Mouse (Mus musculus) stomach, postnatal 0 days (tissue): ENCODE measurements around the gene Pdzd2. TPM values are rescaled to one million over a fixed set of nuclear protein-coding genes. Genes with fewer than 3 reads are reported as not detected.

Experiments used
- ATAC-seq: fragments of 200-750 bp; cut with Nextera tagmentation; 2 replicates; pipeline ENCODE4 v1.8.0; 2017; ENCODE audit not compliant: low FRiP score, low TSS enrichment
- DNase-seq: peaks from one replicate; pipeline ENCODE4 v3.0.0-alpha.2; 2016; ENCODE audit warnings: low spot score
- H3K27ac ChIP-seq: fragments of 300-500 bp; sonication (generic); replicated peaks from 2 replicates; pipeline ENCODE4 v1.5.1; 2014; ENCODE audit warnings: mild to moderate bottlenecking, control low read depth
- H3K27me3 ChIP-seq: fragments of 300-500 bp; sonication (generic); 2 replicates; pipeline ENCODE4 v1.6.1; 2014; ENCODE audit warnings: low read length; ENCODE audit not compliant: control insufficient read depth, insufficient read depth
- H3K36me3 ChIP-seq: fragments of 300-500 bp; sonication (generic); 2 replicates; pipeline ENCODE4 v1.6.1; 2014; ENCODE audit warnings: low read length, mixed read lengths; ENCODE audit not compliant: control insufficient read depth, insufficient read depth
- H3K4me1 ChIP-seq: fragments of 300-500 bp; sonication (generic); replicated peaks from 2 replicates; pipeline ENCODE4 v1.6.1; 2014; ENCODE audit warnings: antibody characterized with exemption; ENCODE audit not compliant: control insufficient read depth, insufficient read depth
- H3K4me2 ChIP-seq: fragments of 300-500 bp; sonication (generic); replicated peaks from 2 replicates; pipeline ENCODE4 v1.6.1; 2014; ENCODE audit warnings: low read depth, mild to moderate bottlenecking, control low read depth, moderate library complexity
- H3K4me3 ChIP-seq: fragments of 300-500 bp; sonication (generic); 2 replicates; pipeline ENCODE4 v1.5.1; 2014; ENCODE audit warnings: low read depth, low read length, control low read depth
- H3K9ac ChIP-seq: fragments of 300-500 bp; sonication (generic); 2 replicates; pipeline ENCODE4 v1.6.1; 2014; ENCODE audit warnings: mild to moderate bottlenecking, low read length, control low read depth, mixed read lengths
- H3K9me3 ChIP-seq: fragments of 300-500 bp; sonication (generic); 2 replicates; pipeline ENCODE4 v1.6.1; 2016; ENCODE audit warnings: low read length; ENCODE audit not compliant: control insufficient read depth
- CTCF ChIP-seq: IDR thresholded peaks from 2 replicates; pipeline ENCODE4 v1.5.1; 2016; ENCODE audit warnings: antibody characterized with exemption, low read depth, mild to moderate bottlenecking, moderate library complexity
- EP300 ChIP-seq: optimal IDR thresholded peaks from 2 replicates; pipeline ENCODE3; 2016; ENCODE audit warnings: antibody characterized with exemption
- WGBS: fragments of 180-500 bp; shearing (Covaris S2); extraction: QIAGEN DNeasy Blood & Tissue Kit; methylation state at CpG from one replicate; pipeline ENCODE4 v1.1.7; 2014; 5-methylcytosine and 5-hydroxymethylcytosine counted together
- polyA plus RNA-seq: library from polyadenylated mRNA; unstranded; fragments of >200 nt; fragmentation: Nextera tagmentation; extraction: Ambion mirVana; gene quantifications from 2 replicates; pipeline ENCODE4 v1.2.1, GENCODE M21; 2015

The Pdzd2 gene
- polyA plus RNA-seq, 1 experiment from 2014 or later, result 19.1 TPM

DNA sequence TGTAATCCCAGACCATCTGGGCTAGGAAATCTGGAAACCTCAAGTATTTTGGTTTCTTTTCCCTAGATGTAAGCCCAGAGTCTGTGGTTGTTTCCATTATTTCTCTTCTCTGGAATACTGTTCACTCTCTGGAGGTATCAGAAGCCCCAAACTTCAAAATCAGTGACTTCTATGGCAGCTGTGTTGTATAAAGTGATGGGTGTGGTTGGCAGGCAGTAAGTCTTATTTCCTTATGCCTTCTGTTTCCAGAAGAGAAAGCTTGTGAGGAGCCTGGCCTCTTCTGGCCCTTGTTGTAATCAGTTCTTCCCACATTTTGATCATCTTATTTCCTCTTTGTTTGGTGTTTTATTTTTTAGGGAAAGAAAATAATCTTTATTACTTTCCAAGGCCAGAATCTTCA lies 408.8 kb downstream of the Pdzd2 start:
- DNase-seq (no peak), ATAC-seq (peak; percentile 45; the same call in 1 of the 2 replicates)
- Histone ChIP-seq H3K27me3 (no peaks in the 10 kb centered on the region), H3K4me2 (no peak overlapping the region), H3K36me3 (no peaks in the 10 kb centered on the region), H3K9me3 (no peaks in the 10 kb centered on the region), H3K4me3 (no peak overlapping the region), H3K27ac (no peak overlapping the region), H3K4me1 (no peaks in the 10 kb centered on the region), H3K9ac (no peak overlapping the region)
- no peak for TF ChIP-seq EP300
- no peak for TF ChIP-seq CTCF

DNA sequence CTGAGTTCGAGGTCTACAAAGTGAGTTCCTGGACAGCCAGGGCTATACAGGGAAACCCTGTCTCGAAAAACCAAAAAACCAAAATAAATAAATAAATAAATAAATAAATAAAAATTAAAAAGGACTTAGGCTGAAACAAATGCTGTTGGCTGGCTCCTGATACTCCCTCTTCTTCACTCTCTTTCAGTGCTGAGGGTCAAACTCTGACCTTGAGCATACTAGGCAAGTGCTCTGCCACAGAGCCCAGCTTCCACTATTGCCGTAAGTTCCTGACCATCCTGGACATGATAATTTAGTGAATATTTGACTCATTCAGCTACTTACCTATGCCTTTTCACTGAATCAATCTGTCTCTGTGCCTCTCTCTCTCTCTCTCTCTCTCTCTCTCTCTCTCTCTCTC lies 409.3 kb downstream of the Pdzd2 start:
- WGBS, result 78% methylated on average over 3 of the region's 3 CpGs
- TF ChIP-seq EP300, result no peak
- no peak for TF ChIP-seq CTCF
- H3K27me3 ChIP-seq, result no peaks in the 10 kb centered on the region
- H3K4me2 ChIP-seq, result no peak overlapping the region
- no peaks in the 10 kb centered on the region for H3K9me3 ChIP-seq
- DNase-seq (no peak), ATAC-seq (no peak)
- H3K36me3 ChIP-seq, result no peaks in the 10 kb centered on the region
- no peak overlapping the region for H3K4me3 ChIP-seq
- no peaks in the 10 kb centered on the region for H3K4me1 ChIP-seq
- no peak overlapping the region for H3K9ac ChIP-seq
- H3K27ac ChIP-seq, result no peak overlapping the region

DNA sequence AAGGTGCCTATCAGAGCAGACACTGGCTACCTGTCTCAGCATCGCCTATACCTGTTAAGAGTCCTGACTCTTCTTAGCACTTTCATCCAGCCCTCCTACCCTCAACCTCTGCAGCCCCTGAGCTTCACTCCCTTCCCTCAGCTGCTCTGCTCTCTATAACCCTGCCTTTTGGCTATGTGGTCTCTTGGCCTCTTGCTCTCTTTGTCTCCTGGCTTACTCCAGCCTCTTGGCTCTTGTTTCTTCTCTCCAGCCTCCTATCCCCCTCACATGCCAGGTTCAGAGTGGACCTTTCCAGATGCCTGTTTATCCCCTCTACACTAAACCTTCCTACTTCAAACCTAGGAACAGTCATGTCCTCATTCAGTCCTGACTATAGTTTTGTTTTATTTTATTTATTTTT lies 415.4 kb downstream of the Pdzd2 start:
- H3K9ac ChIP-seq, result no peak overlapping the region
- WGBS, result 81% methylated on average over 1 of the region's 1 CpGs

DNA sequence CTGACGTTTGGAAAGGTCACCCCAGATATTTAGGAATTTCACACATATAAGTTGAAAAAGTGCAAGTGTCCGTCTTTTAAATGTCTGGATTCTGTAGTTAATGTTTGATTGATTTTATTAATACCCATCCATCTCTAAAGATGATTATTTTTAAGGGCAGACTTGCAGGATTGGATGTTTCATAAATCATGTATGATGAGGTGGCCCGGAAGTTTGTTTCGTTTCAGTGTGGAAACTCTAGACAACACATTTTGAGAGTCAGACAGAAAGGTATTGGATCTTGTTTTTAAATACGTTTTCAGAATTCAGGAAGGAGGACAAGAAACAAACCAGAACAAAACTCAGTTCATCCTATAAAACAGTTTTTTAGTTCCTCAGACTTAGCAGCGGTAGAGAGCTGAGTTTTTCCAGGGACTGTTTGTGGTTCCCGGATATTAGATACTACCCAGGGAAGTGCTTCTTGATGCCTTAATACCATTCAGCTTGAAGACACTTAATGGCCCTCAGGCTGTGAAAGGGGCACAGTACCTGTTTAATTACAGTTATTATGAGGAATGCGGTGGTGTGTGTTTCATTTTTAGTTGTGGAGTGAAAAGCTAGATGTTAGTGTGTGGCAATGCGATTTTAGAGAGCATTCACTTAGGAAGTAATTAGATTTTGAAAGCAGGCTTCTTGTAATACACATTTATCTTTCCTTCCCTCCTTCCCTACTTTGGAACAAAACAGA lies 416.9 kb downstream of the Pdzd2 start:
- Histone ChIP-seq H3K9me3 (no peaks in the 10 kb centered on the region), H3K9ac (peak overlapping the region; percentile 99), H3K4me1 (peaks cover 5% of the 10 kb centered on the region; the same call in 1 of the 2 replicates), H3K27ac (no peak overlapping the region), H3K4me3 (peak overlapping the region; percentile 100), H3K4me2 (peak overlapping the region; percentile 91), H3K36me3 (no peaks in the 10 kb centered on the region), H3K27me3 (no peaks in the 10 kb centered on the region)
- DNase-seq (no peak), ATAC-seq (no peak)
- no peak for TF ChIP-seq EP300
- no peak for TF ChIP-seq CTCF
- WGBS, result 7% methylated on average over 9 of the region's 9 CpGs

More for the DNA sequence above, 415.4 kb downstream of the Pdzd2 start:
- TF ChIP-seq CTCF, result no peak
- no peak for TF ChIP-seq EP300
- Histone ChIP-seq H3K9me3 (no peaks in the 10 kb centered on the region), H3K27me3 (no peaks in the 10 kb centered on the region), H3K4me3 (peak overlapping the region; percentile 10; the same call in 1 of the 2 replicates), H3K27ac (no peak overlapping the region), H3K4me1 (peaks cover 5% of the 10 kb centered on the region; the same call in 1 of the 2 replicates), H3K36me3 (no peaks in the 10 kb centered on the region), H3K4me2 (peak overlapping the region; percentile 32; the same call in 1 of the 2 replicates)
- no peak for ATAC-seq
- DNase-seq, result no peak

DNA sequence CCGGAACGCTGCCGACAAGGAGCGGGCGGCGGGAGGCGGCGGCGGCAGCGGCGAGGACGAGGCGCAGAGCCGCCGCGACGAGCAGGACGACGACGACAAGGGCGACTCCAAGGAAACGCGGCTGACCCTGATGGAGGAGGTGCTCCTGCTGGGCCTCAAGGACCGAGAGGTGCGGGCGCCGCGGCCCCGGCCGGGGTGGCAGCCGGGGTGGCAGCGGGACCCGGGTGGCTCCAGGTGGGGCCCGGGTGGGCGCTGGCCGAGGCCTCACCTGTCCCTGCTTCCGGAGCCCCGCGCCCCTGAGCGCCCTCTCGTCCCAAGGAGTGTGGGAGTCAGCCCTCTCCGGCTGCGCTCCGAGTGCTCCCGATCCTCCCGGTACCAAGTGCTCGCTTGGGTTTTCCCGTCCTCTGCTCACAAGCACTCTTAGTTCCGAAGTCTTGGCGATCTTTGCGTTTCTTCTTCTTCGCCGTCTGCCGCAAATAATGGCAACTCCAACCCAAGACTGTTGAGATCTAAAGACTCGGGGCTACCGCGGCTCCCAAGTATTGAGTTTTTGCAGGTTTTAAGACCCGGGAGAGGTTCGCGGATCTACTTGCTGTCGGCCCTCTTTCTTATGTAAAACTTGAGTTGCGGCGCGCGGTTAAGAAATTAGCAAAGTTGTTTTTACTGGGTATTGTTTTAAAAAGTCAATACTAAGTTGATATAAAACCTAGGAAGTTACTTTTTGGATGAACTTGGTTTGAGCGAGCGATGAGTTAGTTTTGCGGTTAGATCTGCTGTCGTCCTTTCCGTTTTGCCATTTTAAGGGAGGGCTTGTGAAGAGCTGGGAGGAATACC lies 417.7 kb downstream of the Pdzd2 start, which contains the start of gene 1810049J17Rik:
TSS of gene 1810049J17Rik (minus strand) at position 112 of the 834 bp plus-strand sequence.
- TF ChIP-seq EP300 (no peak), CTCF (no peak)
- Histone ChIP-seq H3K36me3 (no peaks in the 10 kb centered on the region), H3K27me3 (no peaks in the 10 kb centered on the region), H3K9me3 (no peaks in the 10 kb centered on the region), H3K27ac (peak within 1 kb of the TSS; percentile 98), H3K4me1 (peaks cover 5% of the 10 kb centered on the region; the same call in 1 of the 2 replicates), H3K4me3 (peak within 1 kb of the TSS; percentile 100), H3K9ac (peak within 1 kb of the TSS; percentile 99), H3K4me2 (peak within 1 kb of the TSS; percentile 91)
- DNase-seq, result peak; percentile 58
- under 1% methylated on average over 57 of the region's 70 CpGs for WGBS
- peak; percentile 36 for ATAC-seq
